Mouse (Mus musculus): ENCODE data around the gene Tctn3. TPM values are rescaled to one million over a fixed set of nuclear protein-coding genes. Genes with fewer than 3 reads are reported as not detected.

Gene Tctn3
- polyA plus RNA-seq, 1 experiment, result 27.8 TPM

DNA sequence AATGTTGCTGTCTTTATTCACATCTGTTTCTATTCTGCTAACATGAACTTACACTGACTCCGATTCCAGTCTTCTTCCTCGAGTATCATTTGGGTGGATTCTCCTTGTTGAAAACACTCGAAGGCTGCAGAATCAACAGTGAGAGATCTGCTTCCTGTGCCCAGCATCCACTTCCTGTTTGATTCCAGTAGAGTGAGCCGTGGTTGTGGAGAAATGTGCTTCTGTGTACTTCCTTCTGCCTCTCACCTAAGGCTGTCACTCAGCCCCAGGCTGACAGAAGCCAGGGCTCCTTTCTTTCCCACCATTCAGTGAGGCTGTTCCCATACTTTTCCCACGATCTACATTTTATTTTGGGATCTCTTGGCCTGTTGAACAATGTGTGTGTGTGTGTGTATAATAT is 38.1 kb upstream of the Tctn3 start:
- no peak overlapping the region for H3K27ac ChIP-seq (ENCODE audit: control insufficient read depth, insufficient read depth, low read depth, low read length)
- H3K36me3 ChIP-seq (ENCODE audit: control insufficient read depth, insufficient read depth, low read length), result no peaks in the 10 kb centered on the region
- H3K4me1 ChIP-seq (ENCODE audit: control insufficient read depth, insufficient read depth, low read length), result no peaks in the 10 kb centered on the region
- no peak for TF ChIP-seq POLR2A (IDR thresholded peaks at IDR 0.05; ENCODE audit: control insufficient read depth, low read depth, low read length)
- no peak for TF ChIP-seq CTCF (IDR thresholded peaks at IDR 0.05; ENCODE audit: control insufficient read depth, insufficient read depth, insufficient replicate concordance, low read depth, low read length)
- H3K4me3 ChIP-seq (ENCODE audit: control insufficient read depth, low read depth, low read length), result no peak overlapping the region
- H3K27me3 ChIP-seq (ENCODE audit: control insufficient read depth, insufficient read depth, low read length), result no peaks in the 10 kb centered on the region

DNA sequence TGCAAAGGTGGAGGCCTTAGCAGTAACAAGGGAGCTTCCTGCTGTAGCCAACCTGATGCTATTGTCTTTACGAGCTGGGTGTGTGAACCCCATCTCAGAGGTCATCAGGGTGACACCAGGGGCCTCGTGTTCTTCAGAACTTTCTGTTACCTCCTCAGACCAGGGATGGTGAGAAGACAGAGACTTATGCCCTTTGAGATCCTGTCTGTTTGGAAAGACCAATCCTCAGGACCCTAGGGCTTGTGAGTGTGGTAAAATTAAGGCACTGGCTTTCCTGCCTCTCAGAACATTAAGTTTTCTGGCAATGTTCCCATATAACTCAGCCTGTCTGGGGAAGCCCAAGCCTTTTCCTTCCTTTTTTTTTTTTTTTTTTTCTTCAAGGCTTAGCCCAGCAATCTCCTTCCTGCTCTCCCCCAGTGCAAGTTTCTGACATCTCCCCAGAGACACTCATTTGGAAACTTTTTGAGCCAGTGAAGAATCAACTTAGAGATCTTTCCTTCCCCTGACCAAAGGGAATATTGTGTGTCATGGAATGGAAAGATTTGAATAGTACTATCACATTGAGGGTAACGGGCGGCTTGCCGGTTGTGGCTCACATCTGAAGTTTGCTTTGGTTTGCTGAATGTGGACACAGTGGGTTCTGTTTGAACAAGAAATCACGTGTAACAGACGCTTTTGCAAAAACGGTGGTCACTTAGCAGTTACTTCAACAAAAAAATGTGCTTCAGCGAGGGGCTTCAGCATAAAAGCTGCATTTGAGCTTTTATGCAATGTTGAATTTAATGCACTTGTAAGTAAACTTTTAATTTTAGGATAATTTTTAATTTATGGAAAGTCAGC is 35.5 kb upstream of the Tctn3 start:
- no peaks in the 10 kb centered on the region for H3K27me3 ChIP-seq (ENCODE audit: control insufficient read depth, insufficient read depth, low read length)
- no peaks in the 10 kb centered on the region for H3K4me1 ChIP-seq (ENCODE audit: control insufficient read depth, insufficient read depth, low read length)
- H3K4me3 ChIP-seq (ENCODE audit: control insufficient read depth, low read depth, low read length), result no peak overlapping the region
- TF ChIP-seq CTCF (IDR thresholded peaks at IDR 0.05; ENCODE audit: control insufficient read depth, insufficient read depth, insufficient replicate concordance, low read depth, low read length), result no peak
- no peak for TF ChIP-seq POLR2A (IDR thresholded peaks at IDR 0.05; ENCODE audit: control insufficient read depth, low read depth, low read length)
- no peaks in the 10 kb centered on the region for H3K36me3 ChIP-seq (ENCODE audit: control insufficient read depth, insufficient read depth, low read length)
- no peak overlapping the region for H3K27ac ChIP-seq (ENCODE audit: control insufficient read depth, insufficient read depth, low read depth, low read length)

DNA sequence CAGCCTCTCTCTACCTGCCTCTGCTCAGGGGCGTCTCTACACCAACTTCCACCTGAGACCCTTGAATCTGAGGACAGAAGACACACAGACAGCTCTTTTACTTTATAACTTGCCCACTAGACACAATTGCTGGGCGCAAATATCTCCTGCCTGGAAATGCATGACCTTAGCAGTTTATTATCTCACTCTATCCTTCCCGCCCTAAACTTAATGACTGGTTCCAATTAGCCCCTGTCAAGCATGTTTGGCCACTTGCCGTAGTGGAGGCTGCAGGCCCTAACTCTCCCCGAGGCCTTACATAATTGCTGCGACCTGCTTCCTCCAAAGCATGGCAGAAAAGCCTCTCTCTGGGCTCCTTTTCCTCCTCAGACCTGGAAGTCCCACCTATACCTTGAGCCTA is 34.3 kb upstream of the Tctn3 start:
- Histone ChIP-seq H3K4me3 (ENCODE audit: control insufficient read depth, low read depth, low read length) (no peak overlapping the region), H3K4me1 (ENCODE audit: control insufficient read depth, insufficient read depth, low read length) (no peaks in the 10 kb centered on the region), H3K27me3 (ENCODE audit: control insufficient read depth, insufficient read depth, low read length) (no peaks in the 10 kb centered on the region), H3K27ac (ENCODE audit: control insufficient read depth, insufficient read depth, low read depth, low read length) (no peak overlapping the region), H3K36me3 (ENCODE audit: control insufficient read depth, insufficient read depth, low read length) (no peaks in the 10 kb centered on the region)
- TF ChIP-seq POLR2A (IDR thresholded peaks at IDR 0.05; ENCODE audit: control insufficient read depth, low read depth, low read length) (no peak), CTCF (IDR thresholded peaks at IDR 0.05; ENCODE audit: control insufficient read depth, insufficient read depth, insufficient replicate concordance, low read depth, low read length) (no peak)

DNA sequence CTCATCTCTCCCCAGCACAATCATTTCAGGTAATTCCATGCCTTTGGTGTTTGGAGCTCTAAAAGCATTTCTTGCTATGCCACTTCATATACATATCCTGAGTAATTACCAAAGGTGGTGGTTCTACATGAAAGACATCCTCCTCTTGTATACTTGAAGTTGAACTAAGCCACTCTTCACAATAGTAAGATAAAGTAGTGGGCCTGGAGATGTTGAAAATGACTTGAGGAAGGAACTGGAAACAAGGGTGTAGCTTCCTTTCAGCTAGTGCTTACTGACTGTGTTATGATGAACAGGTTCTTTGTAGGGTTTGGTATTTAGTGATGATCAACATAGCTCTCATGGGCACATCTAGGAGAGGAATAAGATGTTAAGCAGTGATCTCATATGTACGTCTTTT is 31.8 kb upstream of the Tctn3 start:
- no peaks in the 10 kb centered on the region for H3K4me1 ChIP-seq (ENCODE audit: control insufficient read depth, insufficient read depth, low read length)

DNA sequence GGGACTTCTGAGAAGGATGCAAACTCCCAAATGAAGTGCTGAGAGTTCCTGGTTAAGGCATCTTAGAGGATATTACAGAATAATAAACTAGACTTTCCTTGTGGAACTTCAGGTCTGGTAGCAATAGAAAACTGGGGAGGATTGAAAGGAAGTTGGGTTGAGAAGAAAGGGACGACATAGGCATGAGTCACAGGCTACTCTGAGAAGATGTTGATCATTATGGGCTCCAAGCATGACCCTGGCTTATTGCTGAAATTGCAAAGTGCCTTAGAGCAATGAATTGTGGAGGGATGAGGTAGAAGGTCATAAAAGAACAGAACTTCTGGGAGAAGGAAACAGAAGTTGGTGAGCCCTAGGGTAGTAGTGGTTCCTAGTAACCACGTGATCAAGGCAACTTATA is 28.8 kb upstream of the Tctn3 start:
- Histone ChIP-seq H3K4me1 (ENCODE audit: control insufficient read depth, insufficient read depth, low read length) (no peaks in the 10 kb centered on the region), H3K27ac (ENCODE audit: control insufficient read depth, insufficient read depth, low read depth, low read length) (no peak overlapping the region), H3K27me3 (ENCODE audit: control insufficient read depth, insufficient read depth, low read length) (no peaks in the 10 kb centered on the region), H3K4me3 (ENCODE audit: control insufficient read depth, low read depth, low read length) (no peak overlapping the region), H3K36me3 (ENCODE audit: control insufficient read depth, insufficient read depth, low read length) (no peaks in the 10 kb centered on the region)
- TF ChIP-seq CTCF (IDR thresholded peaks at IDR 0.05; ENCODE audit: control insufficient read depth, insufficient read depth, insufficient replicate concordance, low read depth, low read length), result no peak
- TF ChIP-seq POLR2A (IDR thresholded peaks at IDR 0.05; ENCODE audit: control insufficient read depth, low read depth, low read length), result no peak

More for the DNA sequence above, 31.8 kb upstream of the Tctn3 start:
- H3K4me3 ChIP-seq (ENCODE audit: control insufficient read depth, low read depth, low read length), result no peak overlapping the region
- H3K27me3 ChIP-seq (ENCODE audit: control insufficient read depth, insufficient read depth, low read length), result no peaks in the 10 kb centered on the region
- no peak overlapping the region for H3K27ac ChIP-seq (ENCODE audit: control insufficient read depth, insufficient read depth, low read depth, low read length)
- no peak for TF ChIP-seq CTCF (IDR thresholded peaks at IDR 0.05; ENCODE audit: control insufficient read depth, insufficient read depth, insufficient replicate concordance, low read depth, low read length)
- TF ChIP-seq POLR2A (IDR thresholded peaks at IDR 0.05; ENCODE audit: control insufficient read depth, low read depth, low read length), result no peak
- no peaks in the 10 kb centered on the region for H3K36me3 ChIP-seq (ENCODE audit: control insufficient read depth, insufficient read depth, low read length)

DNA sequence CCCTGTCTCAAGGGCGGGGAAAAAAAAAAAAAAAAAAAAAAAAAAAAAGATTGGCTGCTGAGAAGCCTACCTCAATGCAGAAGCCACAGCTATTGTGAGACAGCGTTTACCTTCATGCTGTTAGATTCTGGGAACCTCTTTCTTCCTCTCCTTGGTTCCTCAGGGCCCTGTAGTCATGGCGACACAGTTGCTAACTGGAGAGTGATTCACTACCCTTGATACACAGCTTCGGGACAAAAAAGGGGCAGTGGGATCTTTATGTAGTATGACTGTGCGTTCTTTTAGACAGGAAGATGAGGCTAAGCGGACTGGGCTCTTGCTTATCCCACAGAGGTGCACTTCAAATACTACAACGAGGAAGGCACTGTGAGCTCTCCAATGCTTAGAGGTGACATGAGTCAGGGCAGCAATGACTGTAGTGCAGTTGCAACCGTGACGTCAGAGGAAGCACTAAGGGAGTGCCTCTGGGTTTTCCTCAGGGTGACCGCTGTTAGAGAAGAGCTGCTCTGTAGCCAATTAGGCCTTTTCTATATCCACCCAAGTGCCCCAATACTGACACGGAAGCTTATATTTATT is 27.8 kb upstream of the Tctn3 start:
- Histone ChIP-seq H3K4me1 (ENCODE audit: control insufficient read depth, insufficient read depth, low read length) (no peaks in the 10 kb centered on the region), H3K4me3 (ENCODE audit: control insufficient read depth, low read depth, low read length) (no peak overlapping the region), H3K27ac (ENCODE audit: control insufficient read depth, insufficient read depth, low read depth, low read length) (no peak overlapping the region), H3K36me3 (ENCODE audit: control insufficient read depth, insufficient read depth, low read length) (no peaks in the 10 kb centered on the region), H3K27me3 (ENCODE audit: control insufficient read depth, insufficient read depth, low read length) (no peaks in the 10 kb centered on the region)
- TF ChIP-seq CTCF (IDR thresholded peaks at IDR 0.05; ENCODE audit: control insufficient read depth, insufficient read depth, insufficient replicate concordance, low read depth, low read length), result no peak
- no peak for TF ChIP-seq POLR2A (IDR thresholded peaks at IDR 0.05; ENCODE audit: control insufficient read depth, low read depth, low read length)

DNA sequence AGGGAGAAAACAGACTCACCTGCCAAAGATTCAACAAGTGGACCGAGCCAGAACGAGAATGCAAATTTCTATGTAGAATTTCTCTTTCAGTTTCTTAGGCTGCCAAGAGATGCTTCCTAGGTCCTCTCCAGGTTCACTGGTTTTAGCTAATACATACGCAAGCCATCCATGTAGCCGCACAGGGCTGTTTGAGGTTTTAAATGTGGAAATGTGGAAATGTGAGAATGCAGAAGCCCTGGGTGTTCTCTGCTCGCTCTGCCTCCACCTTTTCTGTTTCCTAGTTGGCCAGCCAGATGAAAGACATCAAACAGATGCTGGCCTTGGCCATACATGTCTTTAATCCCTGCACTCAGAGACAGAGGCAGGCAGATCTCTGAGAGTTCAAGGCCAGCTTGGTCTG is 26.5 kb upstream of the Tctn3 start:
- H3K27me3 ChIP-seq (ENCODE audit: control insufficient read depth, insufficient read depth, low read length), result no peaks in the 10 kb centered on the region
- H3K27ac ChIP-seq (ENCODE audit: control insufficient read depth, insufficient read depth, low read depth, low read length), result no peak overlapping the region
- no peak for TF ChIP-seq POLR2A (IDR thresholded peaks at IDR 0.05; ENCODE audit: control insufficient read depth, low read depth, low read length)
- no peaks in the 10 kb centered on the region for H3K36me3 ChIP-seq (ENCODE audit: control insufficient read depth, insufficient read depth, low read length)
- no peaks in the 10 kb centered on the region for H3K4me1 ChIP-seq (ENCODE audit: control insufficient read depth, insufficient read depth, low read length)
- H3K4me3 ChIP-seq (ENCODE audit: control insufficient read depth, low read depth, low read length), result no peak overlapping the region

All from testis, adult 2 months (tissue).